Mouse (Mus musculus): ENCODE data around the gene Cpeb2.

Cpeb2 gene

DNA sequence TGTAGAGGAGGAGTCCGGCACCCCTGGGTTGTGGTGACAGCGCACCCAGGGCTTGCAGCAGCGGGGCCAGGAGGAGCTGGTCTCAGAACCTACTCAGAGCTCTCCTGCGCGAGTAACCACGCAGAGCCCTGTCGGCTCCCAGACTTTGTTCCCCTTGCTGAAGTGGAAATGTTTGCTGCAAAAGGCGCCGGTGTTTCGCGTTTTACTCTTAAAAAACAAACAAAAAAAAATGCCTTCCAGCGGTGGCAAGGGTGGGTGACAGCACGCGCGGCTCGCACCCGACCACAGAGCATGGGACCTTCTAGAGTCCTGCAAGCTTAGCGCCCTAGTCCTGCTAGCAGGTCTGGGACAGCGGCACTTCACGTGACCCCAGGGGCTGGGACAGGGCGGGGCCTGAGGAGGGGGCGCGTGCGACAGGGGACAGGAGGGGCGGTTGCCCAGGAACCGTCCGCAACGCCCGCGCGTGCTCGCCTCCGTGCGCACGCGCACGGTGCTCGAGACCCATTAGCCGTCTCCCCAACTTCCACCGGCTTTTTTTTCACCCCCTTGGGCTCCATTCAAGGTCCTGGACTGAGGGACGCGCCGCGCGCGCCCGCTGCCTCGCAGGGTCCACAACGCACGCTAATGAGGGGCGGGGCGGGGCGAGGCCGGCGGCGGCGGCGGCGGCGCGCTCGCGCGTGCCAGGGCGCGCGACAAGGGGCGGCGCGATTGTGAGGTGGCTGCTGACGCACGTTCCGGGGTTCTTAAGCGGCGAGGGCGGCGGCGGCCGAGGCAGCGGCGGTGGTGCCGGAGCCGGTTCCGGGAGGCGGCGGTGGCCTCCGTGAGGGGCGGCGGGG lies at the start of gene Cpeb2:
Cpeb2 (plus strand) TSS at position 691 of the 836 bp plus-strand sequence.
- DNase-seq = peak; percentile 89

DNA sequence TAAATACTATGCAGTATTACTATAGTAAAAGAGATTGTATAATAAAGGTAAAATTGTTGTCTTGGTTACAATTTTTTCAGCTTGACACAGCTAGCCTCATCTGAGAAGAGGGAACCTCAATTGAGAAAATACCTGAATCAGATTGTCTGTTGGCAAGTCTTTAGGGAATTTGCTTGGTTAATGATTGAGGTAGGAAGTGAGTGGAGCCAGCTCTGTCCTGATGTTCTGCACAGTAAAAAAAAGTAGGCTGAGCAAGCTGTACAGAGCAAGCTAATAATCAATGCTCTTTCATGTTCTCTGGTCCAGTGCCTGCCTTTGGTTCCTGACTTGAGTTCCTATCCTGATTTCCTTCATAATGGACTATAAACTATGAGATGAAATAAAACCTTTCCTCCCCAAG lies 49.4 kb upstream of the Cpeb2 start:
- DNase-seq = no peak

DNA sequence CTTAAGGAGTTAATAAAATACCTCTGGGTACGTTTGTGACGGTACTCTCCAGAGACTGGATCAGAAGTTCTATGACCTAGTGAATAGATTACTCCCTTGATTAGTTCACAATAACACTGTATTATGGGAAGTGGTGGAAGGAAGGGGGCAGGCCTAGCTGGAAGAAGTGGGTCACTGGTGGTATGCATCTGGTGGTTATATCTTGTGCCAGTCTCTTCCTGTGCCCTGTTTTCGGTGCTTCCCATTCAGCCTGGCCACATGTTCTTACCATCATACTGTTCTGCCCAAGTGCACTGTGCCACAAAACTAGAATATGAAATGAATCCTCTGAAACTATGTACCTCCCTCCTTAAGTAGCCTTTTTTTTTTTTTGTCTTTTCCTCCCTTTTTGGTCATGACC lies 48.1 kb upstream of the Cpeb2 start:
- no peak for DNase-seq

DNA sequence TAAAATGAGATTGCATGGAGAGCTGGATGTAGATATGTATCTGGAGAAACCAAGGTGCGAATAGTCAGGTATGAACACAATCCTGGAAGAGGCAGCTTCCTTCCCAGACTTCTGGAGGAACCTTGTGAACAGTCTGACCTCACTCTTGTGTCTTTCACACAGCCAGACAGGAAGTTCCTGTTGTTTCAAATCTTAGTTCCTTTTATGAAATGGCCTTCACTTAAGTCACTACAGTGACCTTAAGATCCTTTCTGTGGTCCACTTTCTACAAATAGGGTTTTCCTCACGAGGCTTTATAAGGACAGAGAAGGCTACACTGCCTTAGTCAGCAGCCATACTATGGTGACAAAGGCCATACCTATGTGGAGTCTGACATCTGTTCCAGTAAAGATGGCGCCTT lies 47.5 kb upstream of the Cpeb2 start:
- no peak for DNase-seq

DNA sequence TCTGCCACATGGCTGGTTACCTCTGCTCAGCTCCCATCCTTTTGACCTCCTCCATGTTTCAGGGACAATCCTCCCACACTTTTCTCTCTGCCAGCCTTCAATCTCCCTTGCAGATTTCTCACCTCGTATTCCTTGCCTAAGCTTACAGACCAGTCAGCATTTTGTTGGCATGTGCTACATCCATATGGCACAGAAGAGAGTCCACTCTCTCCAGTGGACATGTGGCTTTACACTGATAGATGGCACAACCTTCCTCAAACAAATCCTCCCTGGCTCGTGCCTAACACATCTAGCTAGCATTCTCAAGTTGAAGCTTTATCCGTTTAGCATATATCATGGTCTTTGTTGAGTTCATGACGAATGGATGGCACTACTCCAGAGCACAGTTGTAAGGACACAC lies 32.3 kb upstream of the Cpeb2 start:
- DNase-seq = no peak

DNA sequence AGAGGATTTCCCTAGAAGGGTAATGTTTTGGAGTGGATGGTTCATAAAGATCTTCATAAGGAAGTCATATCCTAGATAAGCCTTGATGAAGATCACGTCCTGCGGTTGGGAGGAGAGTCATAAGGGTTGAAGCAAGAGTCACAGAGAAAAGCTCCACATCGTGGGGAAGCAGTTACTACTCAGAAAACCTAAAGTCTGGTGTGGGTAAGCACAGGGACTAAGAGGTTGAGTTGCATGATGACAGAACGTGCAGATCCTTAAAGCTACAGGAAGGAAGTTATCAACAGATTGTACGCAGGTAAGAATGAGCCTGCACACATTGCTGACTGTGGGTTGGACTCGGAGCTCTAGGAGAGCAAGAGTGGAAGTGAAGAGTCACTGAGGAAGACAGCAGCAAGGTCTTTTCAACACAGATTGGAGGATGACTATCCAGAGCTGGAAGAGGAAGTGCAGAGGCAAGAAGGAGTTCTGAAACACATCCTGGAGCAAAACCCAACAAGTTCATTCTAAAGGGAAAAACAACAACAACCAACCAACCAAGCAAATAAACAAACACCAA lies 26.4 kb upstream of the Cpeb2 start:
- no peak for DNase-seq

DNA sequence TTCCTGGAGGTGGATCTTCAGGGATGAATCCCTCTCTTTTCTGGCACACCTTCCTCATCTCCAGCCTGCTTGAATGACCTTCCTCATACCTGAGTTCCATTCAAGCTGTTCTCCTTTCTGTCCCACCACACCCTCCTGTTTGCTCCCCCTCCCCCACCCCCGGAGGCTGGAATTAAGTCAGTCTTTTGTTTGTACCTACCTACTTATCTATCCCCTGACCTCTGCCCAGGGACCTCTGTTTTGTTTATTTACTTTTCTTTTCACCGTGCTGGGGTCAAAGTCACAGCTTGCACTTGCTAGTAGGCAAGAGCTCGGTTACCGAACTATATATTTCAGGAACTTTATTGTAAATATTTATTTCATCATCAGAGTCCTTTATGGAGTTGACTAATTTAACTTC lies 15.5 kb upstream of the Cpeb2 start:
- DNase-seq = peak; percentile 46

DNA sequence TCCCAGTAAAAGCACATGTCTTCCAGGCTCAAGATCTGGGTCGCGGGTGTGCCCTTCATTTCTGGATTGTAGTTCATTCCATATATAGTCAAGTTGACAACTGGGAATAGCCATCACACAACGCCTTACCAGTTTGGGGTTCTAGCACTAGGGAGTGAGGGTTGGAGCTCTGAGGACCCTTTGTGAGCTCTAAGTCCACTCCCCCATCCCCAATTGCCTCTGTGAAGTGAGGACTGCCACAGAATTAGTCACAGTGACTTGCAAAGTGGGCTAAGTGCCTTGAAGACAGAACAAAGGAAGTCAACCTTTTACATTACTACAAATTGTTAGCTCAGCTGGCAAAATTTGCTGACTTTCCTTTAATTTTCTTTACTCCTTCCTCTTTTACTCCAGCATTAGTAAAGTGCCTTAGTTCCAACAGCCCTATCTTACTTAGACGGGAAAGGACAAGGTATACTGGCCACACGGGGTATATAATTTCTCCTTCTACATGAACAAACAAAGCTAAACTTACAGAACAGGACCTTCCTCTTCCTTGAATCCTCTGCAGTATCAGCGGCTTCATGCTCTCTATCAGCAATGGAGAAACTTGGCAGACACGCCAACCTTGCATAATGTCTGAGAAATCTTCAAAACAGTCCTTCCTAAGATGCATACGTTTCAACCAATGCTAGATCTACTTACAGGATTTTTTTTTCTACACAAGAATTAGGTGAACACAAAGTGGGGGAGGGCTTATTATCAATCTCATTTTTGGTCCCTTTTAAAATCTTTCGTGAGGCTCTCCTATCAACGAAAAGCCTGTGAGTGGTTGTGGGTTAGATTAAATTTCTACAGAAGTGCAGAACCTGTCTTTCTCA lies 14.8 kb upstream of the Cpeb2 start:
- no peak for DNase-seq

DNA sequence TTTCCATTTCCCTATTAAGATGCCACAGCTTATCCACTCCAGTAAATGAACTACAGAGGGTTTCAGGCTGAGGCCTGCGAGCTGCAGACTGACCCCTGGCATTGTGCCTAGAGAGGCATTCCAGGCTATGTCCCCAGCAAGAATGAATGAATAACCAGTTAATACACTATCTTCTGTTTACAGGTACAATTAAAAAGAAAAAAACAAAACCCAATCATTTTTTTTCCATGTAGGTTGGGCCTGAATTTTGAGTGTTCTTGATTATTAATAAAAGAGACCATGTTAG lies 14.2 kb upstream of the Cpeb2 start:
- DNase-seq = peak; percentile 14

DNA sequence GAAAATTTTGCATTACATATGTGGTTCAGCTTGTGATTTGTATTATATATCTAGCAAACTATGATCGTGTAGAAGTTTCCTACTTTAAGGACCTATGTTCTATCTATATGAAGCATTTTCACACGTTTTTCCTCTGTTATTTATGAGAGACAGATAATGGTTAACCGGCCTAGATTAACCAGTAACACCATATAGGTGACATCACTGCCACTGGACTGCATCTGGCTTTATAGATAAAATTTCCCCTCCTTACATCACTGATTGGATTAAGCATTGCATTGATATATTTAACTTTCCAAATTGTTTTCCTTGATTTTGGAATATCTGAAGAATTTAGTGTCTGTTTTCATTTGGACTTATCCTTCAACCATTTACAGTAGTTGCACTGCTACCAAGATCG lies 9.6 kb upstream of the Cpeb2 start:
- no peak for DNase-seq

DNA sequence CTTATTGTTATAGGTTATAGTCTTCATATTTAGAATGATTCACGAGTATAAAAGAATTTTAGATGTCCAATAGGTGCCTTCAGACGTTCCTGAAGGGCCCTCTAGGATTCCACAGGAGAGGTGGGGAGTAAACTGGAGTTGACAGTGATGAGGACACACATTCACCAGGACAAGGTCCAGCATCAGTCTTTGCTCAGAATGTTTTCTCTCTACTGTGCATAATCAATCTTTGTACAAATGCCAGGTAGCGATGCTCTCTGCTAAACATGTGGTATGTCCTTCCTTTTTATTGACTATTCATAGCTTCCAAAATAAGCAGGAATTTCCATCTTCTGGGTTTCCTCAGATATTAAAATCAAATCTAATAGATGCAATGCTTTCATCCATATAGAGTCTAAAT lies 8.7 kb upstream of the Cpeb2 start:
- no peak for DNase-seq

DNA sequence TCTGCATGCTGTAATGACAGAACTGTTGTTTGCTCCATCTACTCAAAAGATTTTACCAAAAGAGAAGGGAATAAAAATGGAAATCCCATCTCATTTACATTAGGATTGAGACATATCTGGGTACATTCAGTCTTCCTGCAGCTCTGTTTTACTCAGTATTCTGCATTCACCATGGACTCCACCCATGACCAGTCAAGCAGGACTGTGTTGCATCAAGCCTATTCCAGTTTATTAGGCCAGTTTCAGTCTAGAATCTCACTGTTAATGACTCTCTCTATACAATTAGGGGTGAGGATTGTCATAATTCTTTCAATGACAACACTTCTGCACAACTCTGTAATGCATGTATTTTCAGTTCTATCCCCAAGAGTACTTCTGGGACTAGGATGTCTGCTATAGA lies 6.8 kb upstream of the Cpeb2 start:
- DNase-seq = no peak

DNA sequence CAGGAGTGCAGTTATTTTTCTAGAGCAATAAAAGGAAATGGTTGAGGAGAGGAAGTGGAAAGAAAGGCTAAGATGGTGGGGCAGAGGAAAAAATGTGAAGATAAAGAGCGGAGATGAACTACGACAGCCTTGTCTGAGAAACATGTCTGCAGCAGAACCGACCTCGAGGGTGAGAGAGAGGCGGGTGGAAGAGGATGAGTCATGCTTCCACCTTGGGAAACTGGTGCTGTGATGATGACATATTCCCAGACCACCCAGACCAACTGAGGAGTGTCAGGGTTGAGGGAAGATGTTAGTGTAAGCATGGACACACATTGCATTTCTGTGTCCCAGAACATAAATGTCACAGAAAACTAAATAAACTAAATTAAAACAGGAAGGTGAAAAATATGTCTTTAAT lies 5.4 kb upstream of the Cpeb2 start:
- DNase-seq = no peak

DNA sequence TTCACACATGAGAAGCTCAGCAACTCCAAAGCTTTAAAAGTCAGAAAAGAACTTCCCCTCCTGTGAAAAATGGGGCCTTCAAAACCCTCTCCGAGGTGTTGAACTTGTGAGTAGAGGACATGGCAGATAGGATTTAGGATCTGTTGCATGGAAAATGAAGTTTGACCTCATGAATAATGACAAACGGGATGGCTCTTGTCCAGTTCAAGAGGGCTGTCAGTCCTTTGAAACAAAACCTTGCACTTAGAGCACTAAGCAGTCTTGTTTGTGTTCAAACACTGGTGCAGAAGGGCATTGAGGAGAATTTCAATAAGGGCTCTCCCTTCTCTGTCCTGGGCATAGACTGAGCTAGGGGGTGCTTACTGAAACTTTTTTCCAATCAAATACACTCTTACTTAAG lies 1.9 kb upstream of the Cpeb2 start:
- no peak for DNase-seq

DNA sequence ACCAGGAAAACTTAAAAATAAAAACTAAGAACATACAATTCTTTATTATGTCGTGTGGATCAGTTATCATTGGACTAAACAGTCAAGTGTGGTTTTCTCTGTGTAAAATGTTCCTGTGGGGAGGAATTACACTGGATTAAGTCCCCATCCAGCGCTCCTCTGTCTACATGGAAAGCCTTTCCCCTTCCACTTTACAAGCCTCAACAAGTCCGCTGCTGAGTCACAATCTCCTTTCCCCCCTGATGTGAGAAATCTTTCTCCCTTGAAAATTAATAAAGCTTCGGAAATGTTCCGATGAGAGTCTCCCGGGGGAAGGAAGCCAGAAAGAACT lies 856 bp upstream of the Cpeb2 start:
- DNase-seq = no peak

DNA sequence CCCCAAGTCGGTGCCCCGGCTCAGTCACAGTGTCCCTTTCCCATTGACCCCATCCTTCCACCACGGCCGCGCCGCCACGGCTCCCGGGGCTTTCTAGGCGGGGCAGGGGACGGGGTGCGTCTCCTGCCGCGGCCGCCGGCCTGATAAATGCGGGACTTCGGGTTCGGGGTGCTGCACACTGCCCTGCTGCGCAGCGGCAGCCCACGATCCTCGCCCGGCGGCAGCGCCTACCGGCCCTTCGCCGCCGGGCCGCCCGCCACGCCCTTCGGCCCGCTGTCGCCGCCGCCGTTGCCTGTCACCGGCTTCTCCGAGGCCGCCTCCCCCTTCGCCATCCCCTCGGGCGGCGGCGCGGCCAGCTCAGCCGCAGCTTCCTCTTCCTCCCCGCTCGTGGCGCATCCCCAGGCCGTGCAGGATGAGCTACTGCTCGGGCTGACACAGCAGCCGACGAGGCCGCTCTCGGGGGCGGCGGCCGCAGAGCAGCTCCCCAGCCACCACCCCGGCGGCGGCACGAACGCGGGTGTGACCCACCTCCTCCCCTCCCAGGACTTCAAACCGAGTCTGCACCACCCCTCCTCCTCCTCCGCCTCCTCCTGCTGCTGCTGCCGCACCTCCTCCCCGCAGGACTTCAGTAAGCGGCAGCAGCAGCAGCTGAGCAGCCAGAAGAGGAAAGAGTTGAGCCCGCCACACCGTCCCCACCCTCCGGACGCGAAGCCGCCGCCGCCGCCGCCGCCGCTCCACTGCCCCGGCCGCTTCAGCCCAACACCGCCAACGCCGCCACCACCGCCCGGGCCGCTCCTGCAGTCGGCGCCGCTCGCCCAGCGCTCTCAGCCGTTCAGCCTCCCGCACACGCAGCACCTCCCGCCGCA lies 579 bp downstream of the Cpeb2 start:
- DNase-seq = peak; percentile 79

DNA sequence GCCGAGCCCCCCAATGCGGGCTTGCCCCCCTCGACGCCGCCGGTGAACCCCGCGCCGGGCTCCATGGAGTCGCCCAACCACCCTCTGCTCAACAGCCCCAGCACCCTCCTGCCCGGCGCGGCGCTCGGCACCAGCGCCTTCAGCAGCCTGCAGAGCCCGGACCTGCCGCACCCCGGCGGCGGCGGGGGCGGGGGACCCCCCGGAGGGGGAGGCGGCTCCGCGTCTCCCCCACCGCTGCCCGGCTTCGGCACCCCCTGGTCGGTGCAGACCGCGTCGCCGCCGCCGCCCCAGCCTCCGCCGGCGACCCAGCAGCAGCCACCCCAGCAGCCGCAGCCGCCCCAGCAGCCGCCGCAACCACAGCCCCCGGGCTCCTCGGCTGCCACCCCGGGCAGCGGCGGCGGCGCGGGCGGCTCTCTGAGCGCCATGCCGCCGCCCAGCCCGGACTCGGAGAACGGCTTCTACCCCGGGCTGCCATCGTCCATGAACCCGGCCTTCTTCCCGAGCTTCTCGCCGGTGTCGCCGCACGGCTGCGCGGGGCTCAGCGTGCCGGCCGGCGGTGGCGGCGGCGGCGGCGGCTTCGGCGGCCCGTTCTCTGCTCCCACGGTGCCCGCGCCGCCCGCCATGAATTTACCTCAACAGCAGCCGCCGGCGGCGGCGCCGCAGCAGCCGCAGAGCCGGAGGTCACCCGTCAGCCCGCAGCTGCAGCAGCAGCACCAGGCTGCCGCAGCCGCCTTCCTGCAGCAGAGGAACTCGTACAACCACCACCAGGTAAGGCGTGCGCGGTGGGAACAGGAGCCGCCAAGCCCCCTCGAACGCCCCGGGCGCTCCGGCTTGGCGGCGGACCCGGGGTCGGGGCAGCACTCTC lies 1.6 kb downstream of the Cpeb2 start:
- DNase-seq = peak; percentile 43

DNA sequence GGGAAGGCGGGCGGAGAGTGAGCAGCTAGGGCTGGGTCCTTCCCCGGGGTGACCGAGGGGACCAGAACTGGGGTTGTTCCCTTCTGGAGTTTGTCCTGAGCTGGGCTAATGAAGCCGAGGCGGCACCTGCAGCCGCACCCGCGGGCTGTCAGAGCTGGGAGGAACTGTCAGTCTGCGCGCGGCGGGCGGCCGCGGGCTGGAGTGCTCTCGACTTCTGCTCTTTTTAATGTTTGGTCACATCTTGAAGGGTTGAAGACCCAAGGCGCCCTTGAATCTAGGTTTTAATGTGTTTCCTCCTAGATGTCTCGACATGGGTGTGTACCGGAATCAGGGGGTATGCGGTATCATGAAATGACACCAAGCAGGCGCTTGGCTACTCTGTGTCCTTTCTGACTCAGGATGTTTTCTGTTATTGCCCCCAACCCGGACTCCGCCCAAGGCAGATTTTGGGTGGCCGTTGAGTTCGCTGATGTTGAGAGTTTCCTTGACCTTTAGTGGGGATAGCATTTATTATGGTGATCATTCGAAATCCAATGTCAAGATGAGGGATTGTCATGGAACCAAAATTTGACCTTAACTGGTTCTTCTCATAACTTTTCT lies 2.3 kb downstream of the Cpeb2 start:
- DNase-seq = peak; percentile 52

DNA sequence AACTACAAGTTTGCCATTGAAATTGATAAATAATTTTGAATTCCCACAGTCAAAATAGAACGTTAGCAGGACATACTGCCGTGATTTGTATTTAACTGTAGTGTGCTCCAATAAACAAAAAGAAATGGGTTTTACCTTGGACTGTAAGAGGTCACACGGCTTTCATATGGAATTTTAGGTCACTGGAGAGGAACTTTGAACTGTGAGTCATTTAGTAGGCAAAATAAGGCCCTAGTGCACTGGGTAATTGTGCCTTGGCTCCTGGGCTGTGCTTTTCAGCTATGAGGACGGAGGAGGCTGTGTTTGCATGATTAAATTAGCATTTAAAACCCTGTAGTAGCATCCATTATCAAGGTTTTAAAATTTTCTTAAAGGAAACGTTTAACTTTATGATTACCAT lies 3.0 kb downstream of the Cpeb2 start:
- DNase-seq = no peak

DNA sequence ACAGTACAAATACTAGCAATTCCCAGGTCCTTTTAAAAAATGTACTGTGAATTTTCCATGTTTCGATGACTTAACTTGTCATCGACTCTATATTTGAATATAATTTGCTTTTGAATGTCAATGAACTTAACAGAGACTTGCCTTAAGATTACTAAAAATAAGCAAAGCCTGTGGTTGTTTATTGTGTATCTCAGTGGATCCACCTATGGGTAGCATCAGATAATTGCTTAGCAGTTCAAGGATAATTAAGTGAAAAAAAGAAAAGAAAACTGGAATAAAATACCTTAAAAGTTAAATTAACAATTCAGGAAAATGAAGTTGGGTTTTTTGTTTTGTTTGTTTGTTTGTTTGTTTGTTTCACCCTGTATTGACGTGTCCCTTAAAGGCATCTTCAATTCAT lies 3.5 kb downstream of the Cpeb2 start:
- no peak for DNase-seq

DNA sequence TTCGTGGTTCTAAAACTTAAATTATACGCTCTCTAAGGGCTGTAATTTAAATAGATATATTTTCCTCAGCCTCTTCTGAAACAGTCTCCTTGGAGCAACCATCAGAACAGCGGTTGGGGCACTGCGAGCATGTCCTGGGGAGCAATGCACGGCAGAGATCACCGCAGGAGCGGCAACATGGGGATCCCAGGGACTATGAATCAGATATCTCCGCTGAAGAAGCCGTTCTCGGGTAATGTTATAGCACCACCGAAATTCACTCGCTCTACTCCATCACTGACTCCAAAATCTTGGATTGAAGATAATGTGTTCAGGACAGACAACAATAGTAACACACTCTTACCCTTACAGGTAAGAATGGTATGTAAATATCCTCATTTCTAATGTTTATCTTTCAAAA lies 4.3 kb downstream of the Cpeb2 start:
- no peak for DNase-seq
